Mouse (Mus musculus): ENCODE results near the gene Olfr45. TPM values are rescaled to one million over a fixed set of nuclear protein-coding genes. Genes with fewer than 3 reads are reported as not detected.

Olfr45 gene
- polyA plus RNA-seq, 2 experiments: 0.06 TPM; not detected in 1

- no peak for ATAC-seq (ENCODE audit: low FRiP score, low read depth)
- DNase-seq (ENCODE audit: low spot score): no peak
- no peaks in the 10 kb centered on the region for H3K36me3 ChIP-seq (ENCODE audit: control insufficient read depth, insufficient read depth, low read length)
- H3K27me3 ChIP-seq (ENCODE audit: control insufficient read depth, insufficient read depth, low read length): no peaks in the 10 kb centered on the region
- TF ChIP-seq POLR2A (IDR thresholded peaks at IDR 0.05; ENCODE audit: borderline replicate concordance, extremely low read depth, insufficient read depth, insufficient read length): no peak
- H3K4me1 ChIP-seq (ENCODE audit: control insufficient read depth, insufficient read depth, low read length): no peaks in the 10 kb centered on the region
- H3K4me2 ChIP-seq (replicated peaks; ENCODE audit: low read depth, low read length, severe bottlenecking): no peak within 1 kb of the TSS
- H3K4me3 ChIP-seq (replicated peaks; ENCODE audit: low read length): no peak within 1 kb of the TSS
- no peaks in the 10 kb centered on the region for H3K9me3 ChIP-seq (ENCODE audit: control insufficient read depth, low read length)
- no peak within 1 kb of the TSS for H3K27ac ChIP-seq (replicated peaks; ENCODE audit: low read depth, low read length)
- H3K9ac ChIP-seq (ENCODE audit: low read depth, low read length, severe bottlenecking): no peak within 1 kb of the TSS
These were observed 15.2 kb downstream of the Olfr45 start, which contains the start of gene Olfr541 for GRCm38 (mm10) chr7:140696967-140697366. TSS of gene Olfr541 (plus strand) at chr7:140697267.

- Histone ChIP-seq H3K9me3 (ENCODE audit: control insufficient read depth, low read length) (no peaks in the 10 kb centered on the region), H3K9ac (ENCODE audit: low read depth, low read length, severe bottlenecking) (no peak overlapping the region), H3K4me3 (replicated peaks; ENCODE audit: low read length) (no peak overlapping the region), H3K27me3 (ENCODE audit: control insufficient read depth, insufficient read depth, low read length) (no peaks in the 10 kb centered on the region), H3K4me1 (ENCODE audit: control insufficient read depth, insufficient read depth, low read length) (no peaks in the 10 kb centered on the region), H3K27ac (replicated peaks; ENCODE audit: low read depth, low read length) (no peak overlapping the region), H3K4me2 (replicated peaks; ENCODE audit: low read depth, low read length, severe bottlenecking) (no peak overlapping the region), H3K36me3 (ENCODE audit: control insufficient read depth, insufficient read depth, low read length) (no peaks in the 10 kb centered on the region)
- ATAC-seq (ENCODE audit: low FRiP score, low read depth) (no peak), DNase-seq (ENCODE audit: low spot score) (no peak)
- 78% methylated on average over 2 of the region's 2 CpGs for WGBS
- TF ChIP-seq POLR2A (IDR thresholded peaks at IDR 0.05; ENCODE audit: borderline replicate concordance, extremely low read depth, insufficient read depth, insufficient read length): no peak
These were observed 24.6 kb downstream of the Olfr45 start for GRCm38 (mm10) chr7:140706348-140706747.

GRCm38 (mm10) chr7:140707536-140708284 is 26.0 kb downstream of the Olfr45 start:
- Histone ChIP-seq H3K4me3 (replicated peaks; ENCODE audit: low read length) (no peak overlapping the region), H3K4me2 (replicated peaks; ENCODE audit: low read depth, low read length, severe bottlenecking) (no peak overlapping the region), H3K9ac (ENCODE audit: low read depth, low read length, severe bottlenecking) (no peak overlapping the region), H3K9me3 (ENCODE audit: control insufficient read depth, low read length) (no peaks in the 10 kb centered on the region), H3K36me3 (ENCODE audit: control insufficient read depth, insufficient read depth, low read length) (no peaks in the 10 kb centered on the region), H3K4me1 (ENCODE audit: control insufficient read depth, insufficient read depth, low read length) (no peaks in the 10 kb centered on the region), H3K27me3 (ENCODE audit: control insufficient read depth, insufficient read depth, low read length) (no peaks in the 10 kb centered on the region), H3K27ac (replicated peaks; ENCODE audit: low read depth, low read length) (no peak overlapping the region)
- no peak for ATAC-seq (ENCODE audit: low FRiP score, low read depth)
- WGBS: 80% methylated on average over 6 of the region's 6 CpGs
- DNase-seq (ENCODE audit: low spot score): no peak
- TF ChIP-seq POLR2A (IDR thresholded peaks at IDR 0.05; ENCODE audit: borderline replicate concordance, extremely low read depth, insufficient read depth, insufficient read length): no peak

- Histone ChIP-seq H3K27ac (replicated peaks; ENCODE audit: low read depth, low read length) (no peak overlapping the region), H3K4me1 (ENCODE audit: control insufficient read depth, insufficient read depth, low read length) (no peaks in the 10 kb centered on the region), H3K36me3 (ENCODE audit: control insufficient read depth, insufficient read depth, low read length) (no peaks in the 10 kb centered on the region), H3K9ac (ENCODE audit: low read depth, low read length, severe bottlenecking) (no peak overlapping the region), H3K9me3 (ENCODE audit: control insufficient read depth, low read length) (no peaks in the 10 kb centered on the region), H3K4me2 (replicated peaks; ENCODE audit: low read depth, low read length, severe bottlenecking) (no peak overlapping the region), H3K4me3 (replicated peaks; ENCODE audit: low read length) (no peak overlapping the region), H3K27me3 (ENCODE audit: control insufficient read depth, insufficient read depth, low read length) (no peaks in the 10 kb centered on the region)
- DNase-seq (ENCODE audit: low spot score) (no peak), ATAC-seq (ENCODE audit: low FRiP score, low read depth) (no peak)
- WGBS: 76% methylated on average over 7 of the region's 7 CpGs
- no peak for TF ChIP-seq POLR2A (IDR thresholded peaks at IDR 0.05; ENCODE audit: borderline replicate concordance, extremely low read depth, insufficient read depth, insufficient read length)
These were observed 35.7 kb downstream of the Olfr45 start for GRCm38 (mm10) chr7:140717155-140718055.

- H3K9me3 ChIP-seq (ENCODE audit: control insufficient read depth, low read length): no peaks in the 10 kb centered on the region
- WGBS: 76% methylated on average over 6 of the region's 6 CpGs
- DNase-seq (ENCODE audit: low spot score) (no peak), ATAC-seq (ENCODE audit: low FRiP score, low read depth) (no peak)
- no peak for TF ChIP-seq POLR2A (IDR thresholded peaks at IDR 0.05; ENCODE audit: borderline replicate concordance, extremely low read depth, insufficient read depth, insufficient read length)
- H3K4me2 ChIP-seq (replicated peaks; ENCODE audit: low read depth, low read length, severe bottlenecking): no peak overlapping the region
- H3K36me3 ChIP-seq (ENCODE audit: control insufficient read depth, insufficient read depth, low read length): no peaks in the 10 kb centered on the region
- H3K4me3 ChIP-seq (replicated peaks; ENCODE audit: low read length): no peak overlapping the region
- H3K9ac ChIP-seq (ENCODE audit: low read depth, low read length, severe bottlenecking): no peak overlapping the region
- no peak overlapping the region for H3K27ac ChIP-seq (replicated peaks; ENCODE audit: low read depth, low read length)
- H3K27me3 ChIP-seq (ENCODE audit: control insufficient read depth, insufficient read depth, low read length): no peaks in the 10 kb centered on the region
- H3K4me1 ChIP-seq (ENCODE audit: control insufficient read depth, insufficient read depth, low read length): no peaks in the 10 kb centered on the region
These were observed 39.3 kb downstream of the Olfr45 start for GRCm38 (mm10) chr7:140721095-140721494.
